Mouse (Mus musculus) liver, embryonic 15.5 days (tissue): ENCODE measurements around the gene Gipc3. TPM values are rescaled to one million over a fixed set of nuclear protein-coding genes. Genes with fewer than 3 reads are reported as not detected.

Experiments used
- ATAC-seq: fragments of 200-750 bp; cut with Nextera tagmentation; 2 replicates; pipeline ENCODE4 v1.8.0; 2017; ENCODE audit warnings: moderate number of reproducible peaks, mild to moderate bottlenecking, moderate library complexity; ENCODE audit not compliant: insufficient read depth
- H3K27ac ChIP-seq: fragments of 300-500 bp; sonication (generic); replicated peaks from 2 replicates; pipeline ENCODE4 v1.5.1; 2015; ENCODE audit warnings: mild to moderate bottlenecking, inconsistent platforms
- H3K27me3 ChIP-seq: fragments of 300-500 bp; sonication (generic); 2 replicates; pipeline ENCODE4 v1.6.1; 2015; ENCODE audit warnings: mild to moderate bottlenecking, inconsistent platforms
- H3K36me3 ChIP-seq: fragments of 300-500 bp; sonication (generic); replicated peaks from 2 replicates; pipeline ENCODE4 v1.6.1; 2015; ENCODE audit warnings: moderate library complexity, mild to moderate bottlenecking, inconsistent platforms
- H3K4me1 ChIP-seq: fragments of 300-500 bp; sonication (generic); replicated peaks from 2 replicates; pipeline ENCODE4 v1.6.1; 2015; ENCODE audit warnings: inconsistent platforms
- H3K4me2 ChIP-seq: fragments of 300-500 bp; sonication (generic); 2 replicates; pipeline ENCODE4 v1.6.1; 2015; ENCODE audit warnings: moderate library complexity, mild to moderate bottlenecking, inconsistent platforms
- H3K4me3 ChIP-seq: fragments of 300-500 bp; sonication (generic); replicated peaks from 2 replicates; pipeline ENCODE4 v1.5.1; 2015; ENCODE audit warnings: mild to moderate bottlenecking, inconsistent platforms
- H3K9ac ChIP-seq: fragments of 300-500 bp; sonication (generic); 2 replicates; pipeline ENCODE4 v1.6.1; 2015; ENCODE audit warnings: moderate library complexity, mild to moderate bottlenecking, inconsistent platforms
- H3K9me3 ChIP-seq: fragments of 300-500 bp; sonication (generic); replicated peaks from 2 replicates; pipeline ENCODE4 v1.6.1; 2016; ENCODE audit warnings: inconsistent platforms
- WGBS: fragments of 180-500 bp; shearing (Covaris S2); methylation state at CpG from one replicate; pipeline ENCODE4 v1.1.7; 2015; ENCODE audit warnings: mixed read lengths; ENCODE audit not compliant: insufficient replicate concordance; 5-methylcytosine and 5-hydroxymethylcytosine counted together
- polyA plus RNA-seq: library from polyadenylated mRNA; unstranded; fragments of >200 nt; fragmentation: Nextera tagmentation; extraction: Ambion mirVana; gene quantifications from 2 replicates; pipeline ENCODE4 v1.2.1, GENCODE M21; 2015

Gene Gipc3
- polyA plus RNA-seq, result not detected in 2 replicates

- no peak for ATAC-seq
- 5% methylated on average over 63 of the region's 67 CpGs for whole genome bisulfite sequencing
- Histone ChIP-seq H3K9ac (peak within 1 kb of the TSS; percentile 15; the same call in 1 of the 2 replicates), H3K4me1 (peaks cover 60% of the 10 kb centered on the region), H3K27ac (no peak within 1 kb of the TSS), H3K9me3 (no peaks in the 10 kb centered on the region), H3K4me3 (peak within 1 kb of the TSS; percentile 51), H3K36me3 (peaks cover 17% of the 10 kb centered on the region), H3K27me3 (peaks cover 76% of the 10 kb centered on the region), H3K4me2 (peak within 1 kb of the TSS; percentile 72)
Measured at GRCm38 (mm10) chr10:81342686-81343505, at the start of gene Gipc3. Gipc3 (minus strand) TSS chr10:81343266.

DNA sequence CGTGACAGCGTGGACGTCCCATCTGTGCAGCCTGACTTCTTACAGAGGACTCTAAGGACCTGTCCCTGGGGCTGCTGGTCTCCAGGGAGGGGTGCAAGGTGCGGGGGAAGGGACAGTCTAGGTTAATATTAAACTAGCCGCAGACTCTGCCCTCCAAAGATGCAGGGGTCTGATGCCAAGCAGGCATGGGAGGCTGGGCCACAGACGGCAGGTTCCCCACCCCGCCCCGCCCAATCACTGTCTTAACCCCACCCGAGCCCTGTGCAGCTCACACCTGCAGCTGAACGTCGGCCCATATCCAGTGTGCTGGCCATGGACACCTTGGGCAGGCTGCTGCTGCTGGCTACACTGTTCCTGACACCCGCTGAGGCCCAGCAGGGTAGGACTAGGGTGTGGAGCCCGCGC lies 49.7 kb upstream of the Gipc3 start, which contains the start of gene Smim24:
Gene Smim24 (plus strand): TSS at position 271 of the 405 bp plus-strand sequence.
- peaks cover 9% of the 10 kb centered on the region for H3K36me3 ChIP-seq
- 41% methylated on average over 14 of the region's 14 CpGs for WGBS
- H3K4me3 ChIP-seq, result peak within 1 kb of the TSS; percentile 34
- peak within 1 kb of the TSS; percentile 63 for H3K4me2 ChIP-seq
- ATAC-seq, result no peak
- peaks cover 49% of the 10 kb centered on the region for H3K4me1 ChIP-seq
- H3K27me3 ChIP-seq, result no peaks in the 10 kb centered on the region; the same call in 1 of the 2 replicates
- peak within 1 kb of the TSS; percentile 19; the same call in 1 of the 2 replicates for H3K27ac ChIP-seq
- H3K9ac ChIP-seq, result peak within 1 kb of the TSS; percentile 11; the same call in 1 of the 2 replicates
- no peaks in the 10 kb centered on the region for H3K9me3 ChIP-seq

DNA sequence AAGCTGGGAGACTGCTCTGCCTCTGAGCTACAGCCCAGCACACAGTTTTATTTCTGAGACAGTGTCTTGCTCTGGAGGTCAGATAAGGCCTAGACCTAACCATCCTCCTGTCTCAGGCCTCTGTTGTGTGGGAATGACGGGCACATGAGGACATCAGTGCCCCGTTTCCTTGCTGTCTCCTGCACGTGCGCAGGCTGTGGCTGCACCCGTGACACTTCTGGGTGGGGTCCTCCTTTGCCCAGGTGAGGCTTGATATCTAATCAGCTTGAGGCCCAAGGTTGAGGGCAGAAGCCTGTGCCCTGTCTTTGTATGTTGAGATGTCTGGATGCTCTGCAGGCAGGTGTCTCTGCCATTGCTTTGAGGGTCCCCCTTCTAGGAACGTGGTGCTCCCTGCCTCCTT lies 49.2 kb upstream of the Gipc3 start:
- H3K27ac ChIP-seq, result no peak overlapping the region
- H3K36me3 ChIP-seq, result peaks cover 14% of the 10 kb centered on the region
- H3K4me1 ChIP-seq, result peaks cover 49% of the 10 kb centered on the region
- no peaks in the 10 kb centered on the region; the same call in 1 of the 2 replicates for H3K27me3 ChIP-seq
- 58% methylated on average over 6 of the region's 6 CpGs for WGBS
- no peak overlapping the region for H3K9ac ChIP-seq
- H3K4me3 ChIP-seq, result no peak overlapping the region
- no peaks in the 10 kb centered on the region for H3K9me3 ChIP-seq
- ATAC-seq, result no peak
- H3K4me2 ChIP-seq, result no peak overlapping the region

GRCm38 (mm10) chr10:81390678-81390965 lies 47.6 kb upstream of the Gipc3 start:
- Histone ChIP-seq H3K4me1 (peaks cover 60% of the 10 kb centered on the region), H3K27me3 (no peaks in the 10 kb centered on the region; the same call in 1 of the 2 replicates), H3K4me3 (no peak overlapping the region), H3K27ac (no peak overlapping the region), H3K4me2 (no peak overlapping the region), H3K9ac (no peak overlapping the region), H3K36me3 (peaks cover 29% of the 10 kb centered on the region), H3K9me3 (no peaks in the 10 kb centered on the region)
- WGBS, result 81% methylated on average over 13 of the region's 13 CpGs
- ATAC-seq, result no peak

DNA sequence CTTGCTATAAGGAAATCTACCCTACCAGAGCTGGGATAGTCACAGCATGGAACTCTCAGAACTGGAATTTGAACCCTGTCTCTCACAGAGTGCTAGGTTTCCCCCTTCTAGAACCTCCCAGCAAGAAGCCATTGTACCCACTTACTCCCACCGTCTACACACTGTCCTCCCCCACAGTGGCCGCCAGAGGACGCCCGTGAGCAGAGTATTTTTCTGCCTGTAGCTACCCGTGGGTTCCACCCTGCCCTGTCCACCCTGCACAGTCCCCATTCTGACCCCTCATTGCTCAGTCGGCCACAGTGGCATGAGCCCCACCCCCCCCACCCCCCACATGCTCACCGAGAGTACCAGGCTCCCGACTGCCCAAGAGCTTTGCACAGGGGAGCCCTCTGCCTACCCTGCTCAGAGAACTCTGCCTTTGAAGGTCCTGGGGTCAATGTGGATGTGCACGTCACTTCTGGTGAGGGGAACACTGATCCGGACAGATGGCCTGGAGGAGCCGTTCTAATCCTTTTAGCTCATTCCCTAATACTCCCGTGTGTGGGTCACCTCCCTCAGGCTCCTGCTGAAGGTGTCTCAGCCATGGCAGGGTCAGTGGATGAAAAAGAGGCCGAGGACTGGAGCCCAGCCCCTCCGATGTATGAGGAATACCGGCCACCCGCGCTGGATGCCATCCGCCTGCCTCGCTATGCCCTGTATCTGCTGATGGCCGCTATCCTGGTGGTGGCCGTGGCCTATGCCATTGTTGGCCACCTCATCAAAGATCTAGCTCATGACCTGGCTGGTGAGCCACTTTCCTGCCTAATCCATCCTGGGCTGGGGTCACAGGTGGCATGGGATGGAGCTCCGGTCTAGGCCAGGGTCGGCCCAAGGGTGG lies 47.0 kb upstream of the Gipc3 start:
- Histone ChIP-seq H3K4me1 (peaks cover 66% of the 10 kb centered on the region), H3K9ac (no peak overlapping the region), H3K9me3 (no peaks in the 10 kb centered on the region), H3K27ac (peak overlapping the region; percentile 61), H3K27me3 (no peaks in the 10 kb centered on the region; the same call in 1 of the 2 replicates), H3K36me3 (peaks cover 29% of the 10 kb centered on the region), H3K4me3 (no peak overlapping the region), H3K4me2 (no peak overlapping the region)
- WGBS, result 53% methylated on average over 23 of the region's 23 CpGs
- ATAC-seq, result no peak

GRCm38 (mm10) chr10:81389373-81389772 lies 46.3 kb upstream of the Gipc3 start:
- Histone ChIP-seq H3K4me2 (no peak overlapping the region), H3K9ac (no peak overlapping the region), H3K4me1 (peaks cover 72% of the 10 kb centered on the region), H3K27ac (peak overlapping the region; percentile 61), H3K4me3 (no peak overlapping the region), H3K27me3 (no peaks in the 10 kb centered on the region; the same call in 1 of the 2 replicates), H3K36me3 (peaks cover 29% of the 10 kb centered on the region), H3K9me3 (no peaks in the 10 kb centered on the region)
- WGBS, result 65% methylated on average over 3 of the region's 3 CpGs
- ATAC-seq, result no peak

- H3K4me3 ChIP-seq, result no peak within 1 kb of the TSS
- no peaks in the 10 kb centered on the region; the same call in 1 of the 2 replicates for H3K27me3 ChIP-seq
- 54% methylated on average over 5 of the region's 5 CpGs for whole genome bisulfite sequencing
- H3K4me1 ChIP-seq, result peaks cover 70% of the 10 kb centered on the region
- no peak for ATAC-seq
- H3K27ac ChIP-seq, result peak within 1 kb of the TSS; percentile 61
- H3K4me2 ChIP-seq, result no peak within 1 kb of the TSS
- no peak within 1 kb of the TSS for H3K9ac ChIP-seq
- H3K36me3 ChIP-seq, result peaks cover 29% of the 10 kb centered on the region
- no peaks in the 10 kb centered on the region for H3K9me3 ChIP-seq
Measured at GRCm38 (mm10) chr10:81388505-81389055, 45.5 kb upstream of the Gipc3 start, which contains the start of gene Gm48552. Gm48552 (plus strand) TSS chr10:81389005.

- Histone ChIP-seq H3K4me1 (peaks cover 69% of the 10 kb centered on the region), H3K4me2 (no peak overlapping the region), H3K27me3 (no peaks in the 10 kb centered on the region), H3K9me3 (no peaks in the 10 kb centered on the region), H3K9ac (no peak overlapping the region), H3K27ac (0 out of 2 replicates have a peak overlapping the region, but pooled peaks have one; percentile 6), H3K36me3 (peaks cover 29% of the 10 kb centered on the region), H3K4me3 (no peak overlapping the region)
- 89% methylated on average over 20 of the region's 20 CpGs for WGBS
- no peak for ATAC-seq
Measured at GRCm38 (mm10) chr10:81387716-81388115, 44.6 kb upstream of the Gipc3 start.

- H3K9me3 ChIP-seq, result no peaks in the 10 kb centered on the region
- H3K4me1 ChIP-seq, result peaks cover 81% of the 10 kb centered on the region
- no peaks in the 10 kb centered on the region for H3K27me3 ChIP-seq
- H3K27ac ChIP-seq, result peak overlapping the region; percentile 99; the same call in 1 of the 2 replicates
- peak overlapping the region; percentile 91 for H3K4me2 ChIP-seq
- ATAC-seq, result no peak
- peak overlapping the region; percentile 76 for H3K4me3 ChIP-seq
- peaks cover 29% of the 10 kb centered on the region for H3K36me3 ChIP-seq
- 0 out of 2 replicates have a peak overlapping the region, but pooled peaks have one; percentile 75 for H3K9ac ChIP-seq
- 67% methylated on average over 22 of the region's 22 CpGs for WGBS
Measured at GRCm38 (mm10) chr10:81385603-81386306, 42.7 kb upstream of the Gipc3 start.

- under 1% methylated on average over 19 of the region's 19 CpGs for WGBS
- peaks cover 83% of the 10 kb centered on the region for H3K4me1 ChIP-seq
- peak overlapping the region; percentile 91 for H3K4me2 ChIP-seq
- H3K27ac ChIP-seq, result peak overlapping the region; percentile 99
- no peaks in the 10 kb centered on the region for H3K27me3 ChIP-seq
- no peak for ATAC-seq
- H3K36me3 ChIP-seq, result peaks cover 29% of the 10 kb centered on the region
- H3K9ac ChIP-seq, result peak overlapping the region; percentile 75
- H3K9me3 ChIP-seq, result no peaks in the 10 kb centered on the region
- peak overlapping the region; percentile 76 for H3K4me3 ChIP-seq
Measured at GRCm38 (mm10) chr10:81384605-81384982, 41.5 kb upstream of the Gipc3 start.
